Mouse (Mus musculus) liver, adult 10 weeks (tissue): ENCODE data around the gene Smyd4. TPM values are rescaled to one million over a fixed set of nuclear protein-coding genes. Genes with fewer than 3 reads are reported as not detected.

Experiments used
- polyA plus RNA-seq: library from polyadenylated mRNA; stranded (reverse); fragments of 350-450 nt; fragmentation: Illumina TruSeq; extraction: RNeasy Lipid Tissue Mini Kit (QIAGEN cat#74804); gene quantifications from one replicate; pipeline ENCODE4 v1.2.3, GENCODE M21; 2014; ENCODE audit warnings: low read depth, low replicate concordance

Gene Smyd4
- 1.7 TPM for polyA plus RNA-seq

DNA sequence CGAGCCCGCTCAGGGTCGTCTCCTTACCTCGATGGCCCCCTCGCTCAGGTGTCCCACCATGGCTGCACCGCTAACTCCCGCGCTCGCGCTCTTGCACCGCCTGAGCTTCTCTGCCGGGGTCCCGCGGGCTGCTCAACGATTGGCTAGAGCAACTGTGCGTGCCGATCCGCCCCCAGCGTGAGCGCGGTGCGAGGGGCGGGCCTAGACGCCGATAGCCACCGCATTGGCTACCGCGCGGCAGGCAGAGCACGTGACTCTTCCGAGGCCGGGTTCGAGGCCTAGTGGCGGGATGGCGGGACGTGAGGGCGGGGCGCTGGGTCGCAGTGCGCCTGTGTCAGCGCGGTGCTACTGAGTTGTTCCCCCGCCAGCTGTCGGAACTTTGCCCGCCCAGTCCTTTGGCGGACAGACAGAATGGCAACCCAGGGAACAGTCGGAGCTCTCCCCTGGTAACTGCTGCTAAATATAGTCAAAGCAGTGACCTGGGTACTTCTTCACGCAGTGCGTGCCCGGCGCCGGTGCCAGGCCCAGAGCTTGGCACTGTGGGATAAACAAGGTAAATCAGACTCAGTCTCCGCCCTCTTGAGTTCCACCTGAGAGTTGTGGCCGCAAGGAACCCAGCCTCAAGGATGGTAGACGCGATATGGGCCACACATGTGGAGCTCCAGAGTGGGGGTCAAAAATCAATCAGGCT lies at the start of gene Smyd4, which contains the start of gene Rpa1:
Gene Smyd4, plus strand, starts transcription at position 235 of the 691 bp plus-strand sequence.
Gene Rpa1, minus strand, starts transcription at position 126 of the 691 bp plus-strand sequence.

DNA sequence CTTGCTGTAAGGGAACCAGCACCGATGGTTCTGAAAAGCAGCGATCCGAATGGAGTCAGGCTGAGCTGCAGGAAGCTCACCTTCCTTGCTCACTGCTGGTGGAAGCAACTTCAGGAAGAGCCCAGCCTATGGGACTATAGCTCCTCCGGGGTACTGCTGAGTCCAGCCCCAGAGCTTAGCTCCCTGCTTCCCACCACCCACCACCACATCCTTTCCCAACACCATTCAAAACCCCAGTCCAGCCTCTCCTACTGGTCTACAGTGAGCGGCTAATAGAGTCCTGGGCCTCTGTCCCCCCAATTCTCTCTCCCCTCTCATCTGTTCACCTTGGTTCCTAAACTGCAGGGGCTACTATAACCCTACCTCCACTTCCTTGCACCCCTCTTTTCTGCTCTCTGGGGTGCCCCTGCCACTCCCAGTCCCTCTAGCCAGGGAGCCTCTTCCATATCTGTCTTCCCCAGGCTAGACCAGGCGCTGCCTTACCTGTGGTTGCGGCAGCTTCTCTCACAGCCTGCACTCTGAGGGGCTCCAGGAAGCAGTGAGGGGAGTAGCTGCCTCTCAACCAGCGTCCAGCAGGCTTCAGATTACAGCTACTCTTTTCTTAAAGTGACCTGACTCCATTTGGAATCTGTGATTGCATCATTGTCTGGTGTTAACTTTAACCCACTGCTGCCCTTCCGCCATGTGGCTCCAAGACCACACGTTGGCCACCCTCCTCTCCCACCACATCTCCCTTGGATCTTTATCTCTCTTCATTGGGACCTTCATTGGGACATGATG lies 74.0 kb downstream of the Smyd4 start, which contains the start of gene Serpinf1:
Gene Serpinf1, minus strand, starts transcription at position 689 of the 780 bp plus-strand sequence.

DNA sequence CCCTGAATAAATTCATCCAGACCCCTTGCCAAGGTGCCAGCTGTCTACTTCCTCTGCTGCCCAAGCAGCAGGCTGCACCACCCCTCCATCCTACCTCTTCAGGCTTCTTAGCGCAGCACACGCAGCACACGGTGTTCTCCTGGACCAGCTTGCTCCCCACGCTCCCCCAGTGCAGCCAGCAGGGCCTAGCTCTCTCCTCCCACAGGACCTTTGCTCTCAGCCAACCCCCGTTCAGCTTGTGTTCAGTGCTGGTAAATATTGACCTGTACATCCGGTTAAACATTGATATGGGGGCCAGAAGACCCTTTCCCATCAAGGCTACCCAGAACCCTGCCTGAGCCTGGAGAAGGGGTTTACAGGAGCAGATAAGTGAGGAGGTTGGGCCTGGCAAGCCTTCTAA lies 91.1 kb downstream of the Smyd4 start, which contains the start of gene Serpinf2:
Gene Serpinf2, minus strand, starts transcription at position 229 of the 400 bp plus-strand sequence.

DNA sequence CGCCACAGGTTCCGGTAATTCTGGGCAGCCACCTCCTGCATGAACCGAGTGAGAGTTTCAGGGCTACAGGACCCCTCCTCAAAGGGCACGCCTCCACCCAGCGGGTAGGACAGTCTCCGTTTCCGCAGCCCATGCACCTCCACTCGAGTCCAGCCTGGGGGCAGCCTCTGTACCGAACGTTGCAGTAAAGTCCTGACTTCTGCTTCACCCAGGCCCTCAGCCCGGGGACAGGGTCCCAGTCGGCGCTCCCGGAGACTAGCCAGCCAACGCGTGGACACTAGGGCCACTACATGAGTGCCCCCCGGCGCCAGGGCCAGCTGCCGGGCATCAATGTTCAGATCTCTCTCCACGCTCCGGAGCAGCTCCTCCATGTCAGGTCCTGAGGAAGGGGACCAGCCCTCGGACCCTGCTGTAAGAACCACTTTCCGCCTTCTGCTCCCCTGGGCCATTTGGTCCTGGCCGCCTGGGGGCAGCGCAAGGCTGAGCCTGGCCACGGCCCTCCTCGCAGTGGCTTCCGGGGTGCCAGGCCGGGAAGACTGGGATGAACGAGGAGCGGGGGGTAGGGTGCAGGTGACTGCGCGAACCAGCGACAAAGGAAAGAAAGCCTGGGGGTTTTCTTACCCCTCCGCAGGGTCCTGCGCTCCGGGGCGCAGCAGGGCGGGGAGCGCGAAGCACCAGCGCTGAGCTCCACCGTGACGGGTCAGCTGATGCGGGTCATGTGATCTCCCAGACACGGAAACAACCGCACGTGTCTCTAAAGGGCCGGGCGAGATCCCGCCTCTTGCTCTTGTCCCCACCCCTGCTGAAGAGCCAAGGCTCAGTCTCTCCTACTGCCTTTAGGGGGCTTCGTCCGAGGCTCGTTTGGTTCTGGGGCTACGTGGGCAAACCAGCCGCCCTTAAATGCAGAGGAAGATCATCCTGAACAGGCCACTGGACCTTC lies 106.0 kb downstream of the Smyd4 start, which contains the start of gene Wdr81:
Gene Wdr81, minus strand, starts transcription at position 727 of the 940 bp plus-strand sequence.

Other genes starting within 250 kb of the Smyd4 start
- gene Hic1, start 178.9 kb upstream of the Smyd4 start, polyA plus RNA-seq, result not detected
- 10.2 TPM for gene Ovca2, start 169.6 kb upstream of the Smyd4 start, polyA plus RNA-seq
- gene Dph1, start 157.2 kb upstream of the Smyd4 start, polyA plus RNA-seq, result 3.1 TPM
- gene Rtn4rl1, start 154.7 kb upstream of the Smyd4 start, polyA plus RNA-seq, result 2.3 TPM
- gene Rpa1, start 109 bp upstream of the Smyd4 start, polyA plus RNA-seq, result 17.9 TPM
- 250 TPM for gene Serpinf1, start 74.3 kb downstream of the Smyd4 start, polyA plus RNA-seq
- 152 TPM for gene Serpinf2, start 91.2 kb downstream of the Smyd4 start, polyA plus RNA-seq
- 0.90 TPM for gene Wdr81, start 106.3 kb downstream of the Smyd4 start, polyA plus RNA-seq
- 179 TPM for gene Tlcd2, start 113.3 kb downstream of the Smyd4 start, polyA plus RNA-seq
- 23.2 TPM for gene Prpf8, start 138.4 kb downstream of the Smyd4 start, polyA plus RNA-seq
- gene Rilp, start 161.7 kb downstream of the Smyd4 start, polyA plus RNA-seq, result 3.7 TPM
- gene Scarf1, start 165.1 kb downstream of the Smyd4 start, polyA plus RNA-seq, result 0.40 TPM
- gene Slc43a2, start 183.3 kb downstream of the Smyd4 start, polyA plus RNA-seq, result 1.4 TPM
- 56.5 TPM for gene Pitpna, start 239.7 kb downstream of the Smyd4 start, polyA plus RNA-seq